Mouse (Mus musculus) neural tube, embryonic 12.5 days (tissue): Measurements from ENCODE around the gene Wnt6. TPM values are rescaled to one million over a fixed set of nuclear protein-coding genes. Genes with fewer than 3 reads are reported as not detected.
A peak's percentile ranks its signal among the peaks of the same experiment; 100 is the strongest.

Experiments used
- ATAC-seq: fragments of 200-750 bp; cut with Nextera tagmentation; 2 replicates; pipeline ENCODE4 v1.8.0; 2017; ENCODE audit warnings: low read depth, mild to moderate bottlenecking, moderate TSS enrichment, moderate library complexity; ENCODE audit not compliant: low FRiP score
- H3K27ac ChIP-seq: fragments of 300-500 bp; sonication (generic); 2 replicates; pipeline ENCODE4 v1.5.1; 2016
- H3K27me3 ChIP-seq: fragments of 300-500 bp; sonication (generic); replicated peaks from 2 replicates; pipeline ENCODE4 v1.6.1; 2016; ENCODE audit warnings: mild to moderate bottlenecking
- H3K36me3 ChIP-seq: fragments of 300-500 bp; sonication (generic); 2 replicates; pipeline ENCODE4 v1.6.1; 2016; ENCODE audit warnings: mild to moderate bottlenecking
- H3K4me1 ChIP-seq: fragments of 300-500 bp; sonication (generic); 2 replicates; pipeline ENCODE4 v1.6.1; 2016
- H3K4me2 ChIP-seq: fragments of 300-500 bp; sonication (generic); replicated peaks from 2 replicates; pipeline ENCODE4 v1.6.1; 2016; ENCODE audit warnings: mild to moderate bottlenecking
- H3K4me3 ChIP-seq: fragments of 300-500 bp; sonication (generic); 2 replicates; pipeline ENCODE4 v1.5.1; 2016
- H3K9ac ChIP-seq: fragments of 300-500 bp; sonication (generic); 2 replicates; pipeline ENCODE4 v1.6.1; 2016; ENCODE audit warnings: mild to moderate bottlenecking
- H3K9me3 ChIP-seq: fragments of 300-500 bp; sonication (generic); 2 replicates; pipeline ENCODE4 v1.6.1; 2016; ENCODE audit warnings: mild to moderate bottlenecking
- WGBS: fragments of 180-500 bp; shearing (Covaris S2); methylation state at CpG from one replicate; pipeline ENCODE4 v1.1.7; 2016; 5-methylcytosine and 5-hydroxymethylcytosine counted together
- polyA plus RNA-seq: library from polyadenylated mRNA; unstranded; fragments of >200 nt; fragmentation: Nextera tagmentation; extraction: Ambion mirVana; gene quantifications from 2 replicates; pipeline ENCODE4 v1.2.1, GENCODE M21; 2016

Wnt6 gene
- 12.5 and 13.8 TPM in 2 replicates for polyA plus RNA-seq

DNA sequence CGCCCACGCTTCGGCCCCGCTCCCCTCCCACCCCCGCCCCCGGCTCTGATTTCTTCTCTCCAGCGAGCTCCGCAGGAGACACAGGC lies at the start of gene Wnt6:
Wnt6 (plus strand) TSS at position 48 of the 86 bp plus-strand sequence.
- Histone ChIP-seq H3K36me3 (no peaks in the 10 kb centered on the region), H3K4me1 (peaks cover 23% of the 10 kb centered on the region), H3K27me3 (peaks cover 90% of the 10 kb centered on the region), H3K27ac (no peak within 1 kb of the TSS), H3K9ac (peak within 1 kb of the TSS; percentile 65), H3K4me2 (peak within 1 kb of the TSS; percentile 95), H3K9me3 (no peaks in the 10 kb centered on the region), H3K4me3 (peak within 1 kb of the TSS; percentile 47)
- 0% methylated on average over 7 of the region's 8 CpGs for WGBS
- ATAC-seq, result no peak

DNA sequence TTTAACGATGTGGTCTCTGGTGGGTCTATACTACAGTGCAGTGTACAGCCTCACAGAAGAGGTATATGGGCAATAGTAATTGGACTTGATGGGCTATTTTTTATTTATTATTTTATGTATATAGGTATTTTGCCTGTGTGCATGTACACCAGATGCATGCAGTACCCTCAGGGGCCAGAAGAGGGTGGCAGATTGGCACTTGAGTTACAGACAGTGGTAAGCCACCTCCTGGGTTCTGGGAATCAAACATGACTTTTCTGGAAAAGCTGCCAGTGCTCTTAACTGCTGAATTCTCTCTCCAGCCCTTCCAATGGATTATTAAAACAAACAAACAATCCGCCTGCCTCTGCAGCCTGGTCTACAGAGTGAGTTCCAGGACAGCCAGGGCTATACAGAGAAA lies 47.9 kb upstream of the Wnt6 start:
- H3K27ac ChIP-seq, result no peak overlapping the region
- H3K4me3 ChIP-seq, result no peak overlapping the region
- 76% methylated on average over 2 of the region's 2 CpGs for WGBS

GRCm38 (mm10) chr1:74726114-74726513 lies 45.6 kb upstream of the Wnt6 start:
- no peak overlapping the region for H3K27ac ChIP-seq
- no peak overlapping the region for H3K4me2 ChIP-seq
- H3K4me1 ChIP-seq, result no peaks in the 10 kb centered on the region
- no peaks in the 10 kb centered on the region for H3K36me3 ChIP-seq
- no peaks in the 10 kb centered on the region for H3K27me3 ChIP-seq
- 80% methylated on average over 5 of the region's 5 CpGs for WGBS
- no peak overlapping the region for H3K4me3 ChIP-seq
- ATAC-seq, result no peak
- no peaks in the 10 kb centered on the region for H3K9me3 ChIP-seq
- H3K9ac ChIP-seq, result no peak overlapping the region

More for the DNA sequence above, 47.9 kb upstream of the Wnt6 start:
- H3K27me3 ChIP-seq, result no peaks in the 10 kb centered on the region
- ATAC-seq, result no peak
- H3K9me3 ChIP-seq, result no peaks in the 10 kb centered on the region
- H3K4me1 ChIP-seq, result no peaks in the 10 kb centered on the region
- H3K36me3 ChIP-seq, result no peaks in the 10 kb centered on the region
- no peak overlapping the region for H3K4me2 ChIP-seq
- H3K9ac ChIP-seq, result no peak overlapping the region

DNA sequence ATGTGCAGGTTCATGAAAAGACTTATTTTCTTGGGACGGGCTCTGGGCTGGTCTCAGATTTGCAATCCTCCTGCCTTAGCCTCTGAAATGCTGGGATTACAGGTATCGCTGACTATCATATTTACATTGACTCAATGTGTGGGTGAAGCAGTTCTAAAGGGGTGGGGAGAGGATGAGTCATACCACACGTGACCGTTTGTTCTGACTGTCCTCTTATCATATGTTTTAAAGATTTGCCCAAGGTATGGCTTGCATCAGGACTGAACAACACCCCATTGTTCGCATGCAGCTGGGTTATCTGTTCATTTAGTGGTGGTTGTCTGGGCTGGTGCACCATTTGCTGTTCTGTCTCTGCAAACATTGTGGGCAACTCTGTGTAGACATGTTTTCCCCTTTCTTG lies 45.0 kb upstream of the Wnt6 start:
- no peak for ATAC-seq
- 84% methylated on average over 5 of the region's 5 CpGs for WGBS
- Histone ChIP-seq H3K9ac (no peak overlapping the region), H3K27me3 (no peaks in the 10 kb centered on the region), H3K4me2 (no peak overlapping the region), H3K9me3 (no peaks in the 10 kb centered on the region), H3K4me3 (no peak overlapping the region), H3K27ac (no peak overlapping the region), H3K36me3 (no peaks in the 10 kb centered on the region), H3K4me1 (no peaks in the 10 kb centered on the region)

DNA sequence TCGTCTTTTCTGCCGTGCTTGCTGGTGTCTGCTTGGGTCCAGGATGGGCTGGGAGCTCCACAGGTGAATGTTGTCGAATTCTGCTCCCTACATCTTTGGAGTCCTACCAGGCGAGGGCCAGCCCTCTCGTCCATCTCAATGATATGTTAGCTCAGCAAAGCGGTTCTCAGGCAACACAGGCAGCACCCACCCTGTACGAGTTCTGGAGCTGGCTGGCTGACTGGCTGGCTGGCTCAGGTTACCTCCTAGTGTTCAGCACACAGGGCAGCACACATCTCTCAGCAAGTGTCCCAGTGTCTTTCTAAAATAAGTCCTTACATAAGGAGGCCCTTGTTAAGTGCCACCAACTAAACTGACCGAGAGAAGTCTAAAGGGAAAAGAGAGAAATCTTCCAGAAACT lies 43.2 kb upstream of the Wnt6 start:
- Histone ChIP-seq H3K4me1 (no peaks in the 10 kb centered on the region), H3K9ac (no peak overlapping the region), H3K27ac (no peak overlapping the region), H3K4me2 (no peak overlapping the region), H3K27me3 (no peaks in the 10 kb centered on the region), H3K9me3 (no peaks in the 10 kb centered on the region), H3K4me3 (no peak overlapping the region), H3K36me3 (no peaks in the 10 kb centered on the region)
- WGBS, result 81% methylated on average over 8 of the region's 8 CpGs
- ATAC-seq, result no peak

DNA sequence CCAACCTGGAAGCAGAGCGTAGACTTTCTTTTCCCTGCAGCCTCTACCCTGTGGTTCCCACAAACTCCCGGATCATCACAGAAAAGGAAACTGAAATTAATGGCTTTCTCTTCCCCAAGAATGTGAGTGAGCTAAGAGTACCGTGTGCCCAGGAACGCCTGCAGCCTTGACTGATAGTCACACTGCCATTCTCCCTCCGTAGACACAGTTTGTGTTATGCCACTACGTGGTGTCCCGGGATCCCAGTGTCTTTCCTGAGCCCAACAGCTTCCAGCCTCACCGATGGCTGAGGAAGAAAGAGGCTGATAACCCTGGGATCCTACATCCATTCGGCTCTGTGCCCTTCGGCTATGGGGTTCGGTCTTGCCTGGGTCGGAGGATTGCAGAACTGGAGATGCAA lies 34.7 kb upstream of the Wnt6 start:
- H3K27me3 ChIP-seq, result no peaks in the 10 kb centered on the region
- H3K9ac ChIP-seq, result no peak overlapping the region
- H3K4me2 ChIP-seq, result no peak overlapping the region
- ATAC-seq, result no peak
- no peaks in the 10 kb centered on the region for H3K4me1 ChIP-seq
- no peak overlapping the region for H3K4me3 ChIP-seq
- no peaks in the 10 kb centered on the region for H3K36me3 ChIP-seq
- no peak overlapping the region for H3K27ac ChIP-seq
- WGBS, result 92% methylated on average over 12 of the region's 12 CpGs
- H3K9me3 ChIP-seq, result no peaks in the 10 kb centered on the region

DNA sequence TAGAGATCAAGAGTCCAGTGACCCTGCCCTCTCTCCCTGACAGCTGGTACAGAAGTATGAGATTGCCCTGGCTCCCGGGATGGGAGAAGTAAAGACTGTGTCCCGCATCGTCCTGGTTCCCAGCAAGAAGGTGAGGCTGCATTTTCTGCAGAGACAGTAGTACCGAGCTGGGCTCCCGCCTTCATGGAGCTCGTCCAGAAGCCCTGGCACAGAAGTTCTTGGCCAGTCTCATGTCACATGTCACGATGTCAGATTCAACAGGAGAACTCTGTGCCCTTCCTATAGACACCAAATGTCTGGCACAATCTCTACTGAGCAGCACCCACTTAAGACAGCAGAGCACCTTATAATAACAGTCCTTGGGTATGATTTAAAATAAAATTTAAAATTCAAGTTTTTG lies 34.2 kb upstream of the Wnt6 start:
- ATAC-seq, result no peak
- no peaks in the 10 kb centered on the region for H3K4me1 ChIP-seq

GRCm38 (mm10) chr1:74740846-74741245 lies 30.8 kb upstream of the Wnt6 start:
- Histone ChIP-seq H3K27ac (no peak overlapping the region), H3K9ac (no peak overlapping the region), H3K4me3 (no peak overlapping the region), H3K36me3 (no peaks in the 10 kb centered on the region), H3K9me3 (no peaks in the 10 kb centered on the region), H3K4me1 (no peaks in the 10 kb centered on the region), H3K4me2 (no peak overlapping the region), H3K27me3 (no peaks in the 10 kb centered on the region)
- no peak for ATAC-seq
- WGBS, result 79% methylated on average over 7 of the region's 7 CpGs

More for the DNA sequence above, 34.2 kb upstream of the Wnt6 start:
- H3K9me3 ChIP-seq, result no peaks in the 10 kb centered on the region
- H3K9ac ChIP-seq, result no peak overlapping the region
- H3K4me3 ChIP-seq, result no peak overlapping the region
- 89% methylated on average over 7 of the region's 7 CpGs for WGBS
- H3K27me3 ChIP-seq, result no peaks in the 10 kb centered on the region
- H3K36me3 ChIP-seq, result no peaks in the 10 kb centered on the region
- no peak overlapping the region for H3K27ac ChIP-seq
- H3K4me2 ChIP-seq, result no peak overlapping the region

GRCm38 (mm10) chr1:74747335-74747734 lies 24.4 kb upstream of the Wnt6 start:
- Histone ChIP-seq H3K9me3 (no peaks in the 10 kb centered on the region), H3K4me1 (peaks cover 8% of the 10 kb centered on the region), H3K36me3 (no peaks in the 10 kb centered on the region), H3K27ac (no peak overlapping the region), H3K9ac (no peak overlapping the region), H3K4me2 (no peak overlapping the region), H3K27me3 (peaks cover 12% of the 10 kb centered on the region), H3K4me3 (no peak overlapping the region)
- ATAC-seq, result no peak
- 67% methylated on average over 5 of the region's 5 CpGs for WGBS

- Histone ChIP-seq H3K36me3 (no peaks in the 10 kb centered on the region), H3K4me3 (0 out of 2 replicates have a peak within 1 kb of the TSS, but pooled peaks have one; percentile 3), H3K9me3 (no peaks in the 10 kb centered on the region), H3K9ac (no peak within 1 kb of the TSS), H3K27me3 (peaks cover 12% of the 10 kb centered on the region), H3K4me2 (peak within 1 kb of the TSS; percentile 56), H3K27ac (no peak within 1 kb of the TSS), H3K4me1 (peaks cover 8% of the 10 kb centered on the region)
- 10% methylated on average over 30 of the region's 30 CpGs for WGBS
- no peak for ATAC-seq
Measured at GRCm38 (mm10) chr1:74748643-74749271, 22.9 kb upstream of the Wnt6 start, which contains the start of gene Prkag3. Prkag3 (minus strand) TSS chr1:74749221.

- Histone ChIP-seq H3K9ac (no peak overlapping the region), H3K4me1 (peaks cover 8% of the 10 kb centered on the region), H3K36me3 (no peaks in the 10 kb centered on the region), H3K4me2 (no peak overlapping the region), H3K27ac (no peak overlapping the region), H3K9me3 (no peaks in the 10 kb centered on the region), H3K27me3 (peaks cover 12% of the 10 kb centered on the region), H3K4me3 (no peak overlapping the region)
- 71% methylated on average over 7 of the region's 7 CpGs for WGBS
- ATAC-seq, result 0 out of 2 replicates have a peak, but pooled peaks have one; percentile 13
Measured at GRCm38 (mm10) chr1:74749301-74749700, 22.4 kb upstream of the Wnt6 start.

- ATAC-seq, result no peak
- peaks cover 12% of the 10 kb centered on the region for H3K27me3 ChIP-seq
- no peak overlapping the region for H3K9ac ChIP-seq
- peaks cover 8% of the 10 kb centered on the region for H3K4me1 ChIP-seq
- no peak overlapping the region for H3K4me2 ChIP-seq
- WGBS, result 86% methylated on average over 4 of the region's 4 CpGs
- H3K36me3 ChIP-seq, result no peaks in the 10 kb centered on the region
- H3K9me3 ChIP-seq, result no peaks in the 10 kb centered on the region
- H3K4me3 ChIP-seq, result no peak overlapping the region
- H3K27ac ChIP-seq, result no peak overlapping the region
Measured at GRCm38 (mm10) chr1:74750683-74751082, 21.0 kb upstream of the Wnt6 start.

DNA sequence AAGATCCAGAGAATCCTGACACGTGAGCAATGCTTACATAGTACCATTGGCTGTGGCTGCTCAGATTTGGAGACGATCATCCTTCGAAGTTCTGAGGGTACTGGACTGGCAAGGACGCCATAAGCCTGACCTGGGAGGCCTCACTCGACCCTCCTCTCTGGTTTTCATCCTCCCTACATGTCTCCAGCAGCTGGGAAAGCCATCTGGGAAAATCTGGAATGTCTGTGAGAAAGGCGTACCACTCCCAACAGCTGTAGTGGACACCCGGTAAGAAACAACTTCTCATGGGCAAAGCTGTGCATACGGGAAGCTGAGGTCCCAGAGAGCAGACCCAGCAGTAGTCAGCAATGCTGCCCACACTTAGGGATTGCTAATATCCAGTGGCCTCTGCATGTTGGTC lies 19.5 kb upstream of the Wnt6 start:
- no peak overlapping the region for H3K4me2 ChIP-seq
- H3K27ac ChIP-seq, result no peak overlapping the region
- H3K9ac ChIP-seq, result no peak overlapping the region
- ATAC-seq, result no peak
- no peaks in the 10 kb centered on the region for H3K36me3 ChIP-seq
- no peaks in the 10 kb centered on the region for H3K9me3 ChIP-seq
- WGBS, result 84% methylated on average over 8 of the region's 8 CpGs
- peaks cover 12% of the 10 kb centered on the region for H3K27me3 ChIP-seq
- H3K4me3 ChIP-seq, result no peak overlapping the region
- peaks cover 8% of the 10 kb centered on the region for H3K4me1 ChIP-seq
